Mouse (Mus musculus) intestine, embryonic 16.5 days (tissue): Measurements from ENCODE around the gene Dscaml1. TPM values are rescaled to one million over a fixed set of nuclear protein-coding genes. Genes with fewer than 3 reads are reported as not detected.

ENCODE experiments used
- ATAC-seq: fragments of 200-750 bp; cut with Nextera tagmentation; 2 replicates; pipeline ENCODE4 v1.8.0; 2017; ENCODE audit warnings: moderate TSS enrichment, moderate library complexity
- H3K27ac ChIP-seq: fragments of 300-500 bp; sonication (generic); 2 replicates; pipeline ENCODE4 v1.5.1; 2014; ENCODE audit warnings: mild to moderate bottlenecking, low read length
- H3K27me3 ChIP-seq: fragments of 300-500 bp; sonication (generic); replicated peaks from 2 replicates; pipeline ENCODE4 v1.6.1; 2014; ENCODE audit warnings: low read length, control low read depth, mixed read lengths; ENCODE audit not compliant: control insufficient read depth, insufficient read depth
- H3K36me3 ChIP-seq: fragments of 300-500 bp; sonication (generic); 2 replicates; pipeline ENCODE4 v1.6.1; 2014; ENCODE audit warnings: low read length, control low read depth; ENCODE audit not compliant: control insufficient read depth, insufficient read depth
- H3K4me1 ChIP-seq: fragments of 300-500 bp; sonication (generic); 2 replicates; pipeline ENCODE4 v1.6.1; 2014; ENCODE audit warnings: low read length, control low read depth, mixed read lengths; ENCODE audit not compliant: control insufficient read depth, insufficient read depth
- H3K4me2 ChIP-seq: fragments of 300-500 bp; sonication (generic); 2 replicates; pipeline ENCODE4 v1.6.1; 2014; ENCODE audit warnings: low read depth, low read length, control low read depth
- H3K4me3 ChIP-seq: fragments of 300-500 bp; sonication (generic); 2 replicates; pipeline ENCODE4 v1.5.1; 2014; ENCODE audit warnings: mild to moderate bottlenecking, low read length
- H3K9ac ChIP-seq: fragments of 300-500 bp; sonication (generic); 2 replicates; pipeline ENCODE4 v1.6.1; 2014; ENCODE audit warnings: low read depth, low read length
- H3K9me3 ChIP-seq: fragments of 300-500 bp; sonication (generic); 2 replicates; pipeline ENCODE4 v1.6.1; 2016; ENCODE audit warnings: low read length, control low read depth; ENCODE audit not compliant: control insufficient read depth
- WGBS: fragments of 180-500 bp; shearing (Covaris S2); extraction: QIAGEN DNeasy Blood & Tissue Kit; methylation state at CpG from one replicate; pipeline ENCODE4 v1.1.7; 2014; 5-methylcytosine and 5-hydroxymethylcytosine counted together
- polyA plus RNA-seq: library from polyadenylated mRNA; unstranded; fragments of >200 nt; fragmentation: Nextera tagmentation; extraction: Ambion mirVana; gene quantifications from 2 replicates; pipeline ENCODE4 v1.2.1, GENCODE M21; 2015

Gene Dscaml1
- polyA plus RNA-seq, 1 experiment from 2014 or later: 0.33 TPM

DNA sequence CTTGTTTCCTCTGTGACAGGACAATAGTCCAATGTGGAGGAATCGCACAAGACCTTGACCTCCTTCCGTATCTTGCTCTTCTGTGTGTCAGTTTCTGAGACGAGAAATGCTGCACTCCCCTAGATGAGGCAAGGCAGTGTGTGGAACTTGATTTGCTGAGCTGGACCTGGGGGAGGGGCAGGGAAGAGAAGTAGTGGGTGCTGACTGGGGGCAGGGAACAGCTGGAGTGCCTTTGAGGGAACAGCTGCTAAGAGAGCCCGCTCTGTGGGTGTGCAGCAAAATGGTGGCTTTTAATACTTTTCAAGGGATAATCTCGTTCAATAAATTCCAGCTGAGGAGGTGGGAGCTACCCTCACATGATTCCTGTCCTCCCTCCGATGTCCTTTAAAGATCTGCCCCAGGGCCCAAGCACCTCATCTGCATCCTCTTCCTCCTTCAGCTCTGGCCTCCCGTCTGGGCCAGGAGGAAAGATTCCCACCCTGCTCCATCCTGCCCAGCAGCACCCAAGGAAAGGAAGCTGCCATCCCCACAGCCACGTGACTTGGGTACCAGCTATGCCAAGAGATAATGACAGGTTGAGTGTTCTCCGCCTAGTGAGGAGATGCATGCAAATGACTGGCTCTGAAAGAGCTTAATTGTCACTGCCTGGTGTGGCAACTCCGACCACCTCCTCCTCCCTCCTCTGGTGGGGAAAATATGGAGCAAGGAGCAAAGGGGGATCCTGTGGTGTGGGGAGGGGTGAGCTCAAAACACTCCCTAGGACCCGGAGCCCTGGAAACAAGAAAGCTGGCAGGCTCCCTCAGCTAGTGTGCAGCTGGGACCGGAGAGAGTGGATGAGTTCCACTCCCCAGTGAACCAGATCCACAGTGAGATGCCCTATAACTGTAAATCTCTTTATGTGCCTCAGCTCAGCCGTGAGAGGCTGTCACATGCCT, 181.9 kb downstream of the Dscaml1 start:
- WGBS: 38% methylated on average over 13 of the region's 13 CpGs
- no peak overlapping the region for H3K27ac ChIP-seq
- H3K9me3 ChIP-seq: no peaks in the 10 kb centered on the region
- no peak for ATAC-seq
- H3K27me3 ChIP-seq: no peaks in the 10 kb centered on the region
- no peak overlapping the region for H3K4me2 ChIP-seq
- no peak overlapping the region for H3K9ac ChIP-seq
- no peaks in the 10 kb centered on the region for H3K4me1 ChIP-seq
- no peak overlapping the region for H3K4me3 ChIP-seq
- no peaks in the 10 kb centered on the region for H3K36me3 ChIP-seq

DNA sequence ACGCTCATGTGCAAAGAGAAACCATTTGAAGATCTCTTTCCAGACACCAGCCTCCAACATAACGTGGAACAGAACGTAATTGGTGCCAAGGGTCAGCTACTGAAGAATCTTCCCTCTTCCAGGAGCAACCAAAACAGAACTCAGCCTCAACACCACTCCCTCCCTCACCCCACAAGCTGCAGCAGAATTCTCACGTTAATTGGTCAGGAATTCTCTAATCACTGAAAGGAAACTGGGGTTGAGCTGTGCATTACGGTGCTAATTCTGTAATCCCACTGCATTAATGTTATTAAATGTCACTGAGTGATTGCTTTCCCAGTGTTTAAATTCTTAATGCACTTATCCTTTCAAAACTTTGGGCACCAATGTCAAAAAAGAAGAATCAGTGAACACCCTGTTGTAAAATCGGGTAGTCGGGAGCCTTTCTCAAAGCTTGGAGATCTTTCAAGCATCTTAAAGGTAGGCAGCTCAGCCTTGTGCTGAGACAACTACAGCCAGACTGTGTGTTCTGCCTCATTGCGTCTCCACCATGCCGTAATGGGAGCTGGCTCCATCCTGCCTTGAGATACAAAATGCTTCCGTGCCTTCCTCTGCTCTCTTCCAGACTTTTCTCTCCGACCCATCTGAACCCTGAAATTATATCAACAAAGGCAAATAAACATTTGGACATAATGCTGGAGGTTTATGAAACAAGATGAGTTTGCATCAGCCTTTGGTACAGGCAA, 184.1 kb downstream of the Dscaml1 start:
- Histone ChIP-seq H3K4me2 (no peak overlapping the region), H3K27ac (no peak overlapping the region), H3K9ac (no peak overlapping the region), H3K4me3 (no peak overlapping the region), H3K27me3 (no peaks in the 10 kb centered on the region), H3K4me1 (no peaks in the 10 kb centered on the region), H3K36me3 (no peaks in the 10 kb centered on the region), H3K9me3 (no peaks in the 10 kb centered on the region)
- WGBS: 58% methylated on average over 11 of the region's 11 CpGs
- no peak for ATAC-seq

DNA sequence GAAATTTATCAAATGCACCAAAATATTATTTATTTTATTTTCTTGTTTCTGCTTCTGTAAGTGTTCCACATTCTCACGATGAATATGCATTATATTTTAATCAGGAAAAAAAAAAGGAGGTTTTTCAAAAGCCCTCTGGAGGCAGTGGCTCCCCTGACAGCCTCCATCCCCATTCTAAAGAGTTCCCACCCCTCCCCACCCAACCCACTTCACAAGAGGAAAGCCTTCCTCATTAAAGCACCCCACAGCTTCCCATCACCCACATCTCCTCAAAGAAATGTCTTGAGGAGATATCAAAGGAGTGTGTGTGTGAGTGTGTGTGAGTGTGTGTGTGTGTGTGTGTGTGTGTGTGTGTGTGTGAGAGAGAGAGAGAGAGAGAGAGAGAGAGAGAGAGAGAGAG, 188.2 kb downstream of the Dscaml1 start:
- no peaks in the 10 kb centered on the region for H3K9me3 ChIP-seq
- 76% methylated on average over 1 of the region's 1 CpGs for WGBS

DNA sequence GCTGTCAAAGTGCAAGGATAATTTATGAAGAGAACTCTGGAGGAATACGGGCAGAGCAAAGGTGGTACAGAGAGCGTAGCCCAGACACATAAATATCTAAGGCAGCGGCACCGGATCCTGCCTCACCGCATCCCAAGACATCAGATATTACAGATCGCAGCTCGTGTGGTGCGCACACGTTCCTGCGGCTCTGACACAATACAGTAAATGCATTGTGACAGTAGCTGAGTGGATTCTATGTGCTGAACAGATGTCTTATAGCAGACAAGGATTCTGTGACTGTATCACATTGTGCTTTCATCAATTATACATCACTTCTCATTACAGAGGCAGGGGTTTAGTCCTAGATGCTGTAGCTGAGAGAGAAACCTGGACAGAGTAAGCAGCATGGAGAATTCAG, 191.5 kb downstream of the Dscaml1 start:
- no peaks in the 10 kb centered on the region for H3K27me3 ChIP-seq
- no peak overlapping the region for H3K4me3 ChIP-seq
- no peaks in the 10 kb centered on the region for H3K4me1 ChIP-seq
- no peaks in the 10 kb centered on the region for H3K9me3 ChIP-seq
- no peak overlapping the region for H3K4me2 ChIP-seq
- no peaks in the 10 kb centered on the region for H3K36me3 ChIP-seq
- 82% methylated on average over 10 of the region's 10 CpGs for WGBS
- ATAC-seq: no peak
- no peak overlapping the region for H3K9ac ChIP-seq
- no peak overlapping the region for H3K27ac ChIP-seq

More for the DNA sequence above, 188.2 kb downstream of the Dscaml1 start:
- Histone ChIP-seq H3K4me2 (no peak overlapping the region), H3K36me3 (no peaks in the 10 kb centered on the region), H3K27ac (no peak overlapping the region), H3K4me1 (no peaks in the 10 kb centered on the region), H3K27me3 (no peaks in the 10 kb centered on the region), H3K4me3 (no peak overlapping the region), H3K9ac (no peak overlapping the region)
- ATAC-seq: no peak

DNA sequence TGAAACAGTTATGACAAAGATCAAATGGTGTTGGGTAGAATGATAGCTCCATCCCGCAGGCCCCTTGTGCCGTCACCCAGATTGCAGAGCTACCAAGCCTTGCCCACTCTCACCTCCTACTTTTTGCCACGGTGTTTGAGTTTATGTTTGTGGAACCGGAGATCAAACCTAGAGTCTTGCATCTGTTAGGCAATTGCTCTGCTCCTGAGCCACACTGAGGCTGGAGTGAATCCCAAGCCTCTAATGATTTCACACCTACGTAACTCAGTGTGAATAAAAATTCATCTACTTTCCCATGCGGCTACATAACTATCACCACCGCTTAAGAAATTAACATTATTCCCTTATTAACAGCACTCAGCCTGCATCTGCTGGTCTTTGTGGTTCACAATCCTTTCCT, 192.0 kb downstream of the Dscaml1 start:
- ATAC-seq: no peak
- 89% methylated on average over 7 of the region's 7 CpGs for WGBS
- Histone ChIP-seq H3K36me3 (no peaks in the 10 kb centered on the region), H3K27me3 (no peaks in the 10 kb centered on the region), H3K9ac (no peak overlapping the region), H3K9me3 (no peaks in the 10 kb centered on the region), H3K4me1 (no peaks in the 10 kb centered on the region), H3K4me2 (no peak overlapping the region), H3K4me3 (no peak overlapping the region), H3K27ac (no peak overlapping the region)

DNA sequence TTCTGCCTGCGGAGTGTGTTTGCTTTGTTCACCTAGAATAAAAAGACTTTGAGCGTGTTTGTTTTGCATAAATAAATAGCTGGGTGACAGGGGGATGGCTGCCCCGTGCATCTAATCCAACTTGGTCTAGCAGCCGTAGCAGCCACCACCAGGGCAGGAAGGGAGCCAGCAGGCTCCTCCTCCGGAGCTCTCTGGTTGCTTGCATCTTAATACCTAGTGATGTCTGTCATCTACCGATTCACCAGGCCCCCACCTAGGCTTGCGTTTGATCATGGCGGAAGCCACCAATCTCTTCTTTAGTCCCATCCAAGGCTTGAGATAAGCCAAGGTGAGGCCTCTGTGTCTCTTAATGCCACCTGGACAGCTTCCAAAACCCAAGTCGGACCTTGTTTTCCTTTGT, 193.6 kb downstream of the Dscaml1 start:
- H3K27ac ChIP-seq: no peak overlapping the region
- H3K27me3 ChIP-seq: no peaks in the 10 kb centered on the region
- no peak overlapping the region for H3K4me2 ChIP-seq
- H3K9me3 ChIP-seq: no peaks in the 10 kb centered on the region
- H3K36me3 ChIP-seq: no peaks in the 10 kb centered on the region
- WGBS: 46% methylated on average over 9 of the region's 9 CpGs
- H3K9ac ChIP-seq: no peak overlapping the region
- no peak overlapping the region for H3K4me3 ChIP-seq
- H3K4me1 ChIP-seq: no peaks in the 10 kb centered on the region
- no peak for ATAC-seq

DNA sequence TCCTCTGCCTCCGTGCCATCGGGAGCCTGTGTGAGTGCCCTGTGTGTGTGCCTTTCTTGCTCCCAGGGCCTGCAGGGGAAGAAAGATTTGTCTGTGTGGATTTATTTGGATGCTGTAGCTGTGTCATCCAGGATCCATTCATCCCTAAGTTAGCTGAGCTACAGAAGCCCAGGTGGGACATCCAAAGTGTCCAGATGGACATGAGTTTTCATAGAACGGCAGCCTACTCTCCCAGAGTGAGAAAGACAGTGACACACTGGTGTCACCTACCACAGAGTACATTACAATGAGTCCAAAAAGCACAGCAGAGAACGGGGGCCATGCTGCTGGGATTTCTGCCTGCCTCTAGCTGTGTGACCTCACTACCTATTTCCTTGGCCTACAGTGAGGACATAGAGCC, 194.5 kb downstream of the Dscaml1 start:
- Histone ChIP-seq H3K27me3 (no peaks in the 10 kb centered on the region), H3K36me3 (no peaks in the 10 kb centered on the region)
- 81% methylated on average over 4 of the region's 4 CpGs for WGBS

DNA sequence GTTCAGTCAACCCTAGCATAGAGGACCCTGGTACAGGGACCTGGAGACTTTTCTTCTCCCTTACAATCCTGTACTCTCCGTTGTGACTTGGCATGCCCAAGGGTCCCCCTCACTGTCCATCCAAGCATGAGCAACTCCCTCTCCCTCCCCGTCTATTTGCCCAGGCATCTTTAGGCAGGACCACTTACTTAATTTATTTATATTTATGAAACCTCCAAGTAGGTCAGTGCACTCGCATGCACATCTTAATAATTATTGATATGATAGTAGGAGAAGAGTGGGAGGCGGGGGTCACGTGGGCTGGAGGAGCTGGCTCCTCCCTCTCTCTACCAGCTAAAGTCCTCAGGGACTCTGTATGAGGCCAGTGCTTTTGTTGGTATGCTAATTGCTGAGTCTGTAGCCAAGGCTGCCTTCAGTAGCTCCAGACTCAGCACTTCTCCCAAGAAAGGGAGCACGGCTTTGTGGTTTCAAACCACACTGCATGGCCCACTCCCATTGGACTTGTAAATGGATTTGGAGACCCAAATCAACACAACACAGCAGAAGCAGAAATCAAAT, 199.5 kb downstream of the Dscaml1 start:
- Histone ChIP-seq H3K4me3 (no peak overlapping the region), H3K9ac (no peak overlapping the region), H3K4me1 (no peaks in the 10 kb centered on the region), H3K4me2 (no peak overlapping the region), H3K27ac (no peak overlapping the region), H3K27me3 (no peaks in the 10 kb centered on the region), H3K9me3 (no peaks in the 10 kb centered on the region), H3K36me3 (no peaks in the 10 kb centered on the region)
- ATAC-seq: no peak
- WGBS: 63% methylated on average over 6 of the region's 6 CpGs

More for the DNA sequence above, 194.5 kb downstream of the Dscaml1 start:
- Histone ChIP-seq H3K9ac (no peak overlapping the region), H3K4me3 (no peak overlapping the region), H3K27ac (no peak overlapping the region), H3K4me1 (no peaks in the 10 kb centered on the region), H3K4me2 (no peak overlapping the region), H3K9me3 (no peaks in the 10 kb centered on the region)
- no peak for ATAC-seq

DNA sequence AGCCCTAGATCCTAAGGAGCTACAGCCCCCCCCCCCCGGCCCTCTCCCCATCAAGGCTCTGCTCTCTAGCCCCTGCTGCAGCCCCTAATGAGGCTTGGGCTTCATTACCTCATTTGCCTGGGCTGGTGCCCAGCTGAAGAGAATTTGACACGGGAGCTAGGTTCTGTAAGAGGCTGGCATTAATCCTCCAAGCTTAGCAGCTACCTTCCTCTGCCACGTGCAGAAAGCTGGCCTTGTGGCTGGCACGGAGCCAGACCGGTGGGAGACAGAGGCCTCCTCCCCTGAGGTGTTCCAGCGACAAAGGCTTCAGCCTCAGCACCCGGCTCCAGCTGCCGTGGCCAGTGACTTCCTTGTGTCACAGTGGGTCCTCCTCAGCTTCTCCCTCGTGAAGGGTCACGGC, 206.1 kb downstream of the Dscaml1 start:
- no peak overlapping the region for H3K4me3 ChIP-seq
- H3K9me3 ChIP-seq: no peaks in the 10 kb centered on the region
- H3K36me3 ChIP-seq: no peaks in the 10 kb centered on the region
- no peak overlapping the region for H3K4me2 ChIP-seq
- H3K27ac ChIP-seq: no peak overlapping the region
- H3K4me1 ChIP-seq: 0 out of 2 replicates have a peak, but pooled peaks cover 5% of the 10 kb centered on the region
- no peak overlapping the region for H3K9ac ChIP-seq
- no peaks in the 10 kb centered on the region for H3K27me3 ChIP-seq
- no peak for ATAC-seq
- WGBS: 33% methylated on average over 10 of the region's 10 CpGs
